Mouse (Mus musculus): ENCODE data around the gene Zc3h8.

GRCm38 (mm10) chr2:128924799-128925198, 19.1 kb downstream of the Zc3h8 start:
- TF ChIP-seq POLR2A (IDR thresholded peaks at IDR 0.05; ENCODE audit: control insufficient read depth, extremely low read depth, insufficient read depth, low read length, poor library complexity) (no peak), CTCF (IDR thresholded peaks at IDR 0.05; ENCODE audit: borderline replicate concordance, control insufficient read depth, extremely low read depth, insufficient read depth, low read length, poor library complexity) (no peak)

All from thymus, adult 2 months (tissue).